Mouse (Mus musculus): Measurements from ENCODE around the gene Ak1. TPM values are rescaled to one million over a fixed set of nuclear protein-coding genes. Genes with fewer than 3 reads are reported as not detected.

The Ak1 gene
- polyA plus RNA-seq, 1 experiment from 2014 or later = 18.6 TPM

- Histone ChIP-seq H3K9ac (ENCODE audit: low read depth, low read length) (no peak overlapping the region), H3K4me1 (ENCODE audit: control insufficient read depth, insufficient read depth, low read length) (peaks cover 16% of the 10 kb centered on the region), H3K27ac (ENCODE audit: low read length) (peak overlapping the region; percentile 9; the same call in 1 of the 2 replicates), H3K27me3 (replicated peaks; ENCODE audit: control insufficient read depth, insufficient read depth, low read length) (no peaks in the 10 kb centered on the region), H3K36me3 (ENCODE audit: control insufficient read depth, insufficient read depth, low read length) (no peaks in the 10 kb centered on the region), H3K4me2 (ENCODE audit: low read depth, low read length) (no peak overlapping the region), H3K4me3 (ENCODE audit: low read length) (no peak overlapping the region), H3K9me3 (ENCODE audit: control insufficient read depth, low read length) (no peaks in the 10 kb centered on the region)
- peak; percentile 24 for ATAC-seq
- WGBS = 54% methylated on average over 7 of the region's 7 CpGs
Measured at GRCm38 (mm10) chr2:32642813-32643212, 21.3 kb downstream of the Ak1 start.

- ATAC-seq = no peak
- no peak overlapping the region for H3K4me2 ChIP-seq (ENCODE audit: low read depth, low read length)
- no peaks in the 10 kb centered on the region for H3K27me3 ChIP-seq (replicated peaks; ENCODE audit: control insufficient read depth, insufficient read depth, low read length)
- no peak overlapping the region for H3K4me3 ChIP-seq (ENCODE audit: low read length)
- no peak overlapping the region for H3K27ac ChIP-seq (ENCODE audit: low read length)
- H3K36me3 ChIP-seq (ENCODE audit: control insufficient read depth, insufficient read depth, low read length) = no peaks in the 10 kb centered on the region
- 70% methylated on average over 9 of the region's 9 CpGs for WGBS
- no peak overlapping the region; the same call in 1 of the 2 replicates for H3K9ac ChIP-seq (ENCODE audit: low read depth, low read length)
- H3K4me1 ChIP-seq (ENCODE audit: control insufficient read depth, insufficient read depth, low read length) = peaks cover 12% of the 10 kb centered on the region; the same call in 1 of the 2 replicates
- no peaks in the 10 kb centered on the region for H3K9me3 ChIP-seq (ENCODE audit: control insufficient read depth, low read length)
Measured at GRCm38 (mm10) chr2:32644083-32644482, 22.5 kb downstream of the Ak1 start.

- H3K9me3 ChIP-seq (ENCODE audit: control insufficient read depth, low read length) = no peaks in the 10 kb centered on the region
- H3K9ac ChIP-seq (ENCODE audit: low read depth, low read length) = peak overlapping the region; percentile 30; the same call in 1 of the 2 replicates
- H3K4me1 ChIP-seq (ENCODE audit: control insufficient read depth, insufficient read depth, low read length) = peaks cover 12% of the 10 kb centered on the region; the same call in 1 of the 2 replicates
- 81% methylated on average over 8 of the region's 8 CpGs for WGBS
- no peaks in the 10 kb centered on the region for H3K36me3 ChIP-seq (ENCODE audit: control insufficient read depth, insufficient read depth, low read length)
- no peaks in the 10 kb centered on the region for H3K27me3 ChIP-seq (replicated peaks; ENCODE audit: control insufficient read depth, insufficient read depth, low read length)
- H3K4me2 ChIP-seq (ENCODE audit: low read depth, low read length) = no peak overlapping the region
- ATAC-seq = no peak
- H3K27ac ChIP-seq (ENCODE audit: low read length) = peak overlapping the region; percentile 79
- no peak overlapping the region for H3K4me3 ChIP-seq (ENCODE audit: low read length)
Measured at GRCm38 (mm10) chr2:32644799-32645475, 23.4 kb downstream of the Ak1 start.

DNA sequence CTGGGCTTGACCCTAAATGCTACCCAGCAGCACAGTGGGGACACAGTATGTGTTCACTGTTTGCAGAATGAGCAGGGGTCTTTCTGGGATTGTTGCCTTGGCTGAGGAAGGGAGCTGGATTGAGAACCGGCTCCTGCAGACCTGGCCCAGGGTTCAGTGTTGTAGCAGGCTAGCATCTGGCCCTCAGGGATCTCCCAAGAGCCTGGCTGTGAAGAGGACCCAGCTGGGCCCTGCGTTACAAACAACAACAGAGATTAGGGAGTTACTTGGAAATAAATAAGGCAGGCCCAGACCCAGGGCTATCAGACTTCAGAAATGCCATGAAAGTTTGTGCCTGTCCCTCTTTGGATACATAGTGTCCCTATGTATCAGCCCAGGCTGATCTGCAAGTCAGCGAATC, 24.1 kb downstream of the Ak1 start:
- H3K4me3 ChIP-seq (ENCODE audit: low read length) = no peak overlapping the region
- WGBS = 70% methylated on average over 3 of the region's 3 CpGs
- H3K4me2 ChIP-seq (ENCODE audit: low read depth, low read length) = no peak overlapping the region
- H3K27me3 ChIP-seq (replicated peaks; ENCODE audit: control insufficient read depth, insufficient read depth, low read length) = no peaks in the 10 kb centered on the region
- H3K27ac ChIP-seq (ENCODE audit: low read length) = peak overlapping the region; percentile 79
- peaks cover 12% of the 10 kb centered on the region; the same call in 1 of the 2 replicates for H3K4me1 ChIP-seq (ENCODE audit: control insufficient read depth, insufficient read depth, low read length)
- H3K36me3 ChIP-seq (ENCODE audit: control insufficient read depth, insufficient read depth, low read length) = no peaks in the 10 kb centered on the region
- no peak overlapping the region for H3K9ac ChIP-seq (ENCODE audit: low read depth, low read length)
- no peaks in the 10 kb centered on the region for H3K9me3 ChIP-seq (ENCODE audit: control insufficient read depth, low read length)
- no peak for ATAC-seq

DNA sequence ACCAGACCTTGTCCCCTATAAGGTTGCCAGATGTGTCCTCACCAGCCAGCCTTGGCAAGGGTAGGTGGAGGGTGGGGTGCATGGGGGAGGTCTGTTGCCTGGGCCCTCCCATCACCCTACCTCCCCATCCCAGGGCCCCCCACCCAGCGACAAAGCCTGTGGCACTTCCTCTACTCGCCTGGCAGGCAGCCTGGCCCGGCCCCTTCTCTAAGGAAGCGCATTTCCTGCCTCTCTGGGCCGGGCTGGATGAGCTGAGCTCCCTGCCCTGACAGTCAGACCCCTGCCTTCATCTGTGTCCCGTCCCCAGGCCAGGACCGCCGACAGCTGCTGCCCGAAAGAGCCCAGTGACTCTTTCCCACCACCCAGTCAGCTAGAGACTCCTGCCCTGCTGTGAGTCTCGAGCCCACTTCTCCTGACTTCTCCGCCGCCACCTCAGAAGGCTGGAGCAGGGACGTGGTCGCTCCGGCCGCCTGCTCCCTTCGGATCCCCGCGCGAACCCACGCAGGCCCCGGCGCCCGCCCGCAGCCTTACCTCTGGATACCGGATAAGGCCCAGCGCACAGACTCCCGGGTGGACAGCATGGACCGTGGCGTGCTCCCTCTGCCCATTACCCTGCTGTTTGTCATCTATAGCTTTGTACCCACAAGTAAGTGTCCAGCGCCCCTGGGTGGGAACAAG, 25.0 kb downstream of the Ak1 start, which contains the start of gene Eng:
Gene Eng, plus strand, starts transcription at position 217 of the 678 bp plus-strand sequence.
- no peaks in the 10 kb centered on the region for H3K36me3 ChIP-seq (ENCODE audit: control insufficient read depth, insufficient read depth, low read length)
- H3K9ac ChIP-seq (ENCODE audit: low read depth, low read length) = peak within 1 kb of the TSS; percentile 67
- peak; percentile 52; the same call in 1 of the 2 replicates for ATAC-seq
- H3K27me3 ChIP-seq (replicated peaks; ENCODE audit: control insufficient read depth, insufficient read depth, low read length) = no peaks in the 10 kb centered on the region
- WGBS = 49% methylated on average over 31 of the region's 31 CpGs
- H3K4me3 ChIP-seq (ENCODE audit: low read length) = peak within 1 kb of the TSS; percentile 48
- H3K9me3 ChIP-seq (ENCODE audit: control insufficient read depth, low read length) = no peaks in the 10 kb centered on the region
- H3K4me2 ChIP-seq (ENCODE audit: low read depth, low read length) = peak within 1 kb of the TSS; percentile 46
- H3K4me1 ChIP-seq (ENCODE audit: control insufficient read depth, insufficient read depth, low read length) = peaks cover 12% of the 10 kb centered on the region; the same call in 1 of the 2 replicates
- H3K27ac ChIP-seq (ENCODE audit: low read length) = peak within 1 kb of the TSS; percentile 79

DNA sequence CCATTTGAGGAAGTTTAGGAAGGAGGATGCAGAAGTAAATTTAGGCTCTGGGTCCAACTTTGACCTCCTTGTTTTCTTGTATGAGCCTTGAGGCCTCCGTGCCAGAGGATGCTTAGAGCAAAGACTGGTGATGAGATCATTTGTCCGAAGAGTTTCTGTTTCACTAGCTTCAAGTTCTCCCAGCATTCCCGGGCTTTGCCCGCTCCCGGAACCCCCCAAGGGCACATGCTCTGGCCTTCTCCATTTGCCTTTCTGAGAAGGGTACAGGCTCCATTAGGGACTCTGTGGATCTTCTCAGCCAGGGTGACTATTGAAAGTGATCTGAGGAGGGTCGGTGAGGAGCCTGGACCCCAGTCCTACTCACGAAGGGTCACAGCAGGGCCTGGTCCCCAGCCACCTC, 25.8 kb downstream of the Ak1 start:
- Histone ChIP-seq H3K4me2 (ENCODE audit: low read depth, low read length) (peak overlapping the region; percentile 46), H3K27me3 (replicated peaks; ENCODE audit: control insufficient read depth, insufficient read depth, low read length) (no peaks in the 10 kb centered on the region), H3K27ac (ENCODE audit: low read length) (peak overlapping the region; percentile 79; the same call in 1 of the 2 replicates), H3K36me3 (ENCODE audit: control insufficient read depth, insufficient read depth, low read length) (no peaks in the 10 kb centered on the region), H3K9ac (ENCODE audit: low read depth, low read length) (peak overlapping the region; percentile 67), H3K4me3 (ENCODE audit: low read length) (peak overlapping the region; percentile 48), H3K4me1 (ENCODE audit: control insufficient read depth, insufficient read depth, low read length) (peaks cover 12% of the 10 kb centered on the region; the same call in 1 of the 2 replicates), H3K9me3 (ENCODE audit: control insufficient read depth, low read length) (no peaks in the 10 kb centered on the region)
- 88% methylated on average over 7 of the region's 7 CpGs for WGBS
- ATAC-seq = no peak

- no peaks in the 10 kb centered on the region for H3K27me3 ChIP-seq (replicated peaks; ENCODE audit: control insufficient read depth, insufficient read depth, low read length)
- H3K4me2 ChIP-seq (ENCODE audit: low read depth, low read length) = no peak overlapping the region
- H3K4me1 ChIP-seq (ENCODE audit: control insufficient read depth, insufficient read depth, low read length) = peaks cover 14% of the 10 kb centered on the region
- H3K36me3 ChIP-seq (ENCODE audit: control insufficient read depth, insufficient read depth, low read length) = no peaks in the 10 kb centered on the region
- WGBS = 45% methylated on average over 7 of the region's 7 CpGs
- H3K9me3 ChIP-seq (ENCODE audit: control insufficient read depth, low read length) = no peaks in the 10 kb centered on the region
- H3K27ac ChIP-seq (ENCODE audit: low read length) = peak overlapping the region; percentile 17; the same call in 1 of the 2 replicates
- H3K9ac ChIP-seq (ENCODE audit: low read depth, low read length) = no peak overlapping the region
- H3K4me3 ChIP-seq (ENCODE audit: low read length) = no peak overlapping the region
- ATAC-seq = no peak
Measured at GRCm38 (mm10) chr2:32653764-32654163, 32.2 kb downstream of the Ak1 start.

GRCm38 (mm10) chr2:32654743-32655393, 33.3 kb downstream of the Ak1 start:
- Histone ChIP-seq H3K27ac (ENCODE audit: low read length) (peak overlapping the region; percentile 71), H3K36me3 (ENCODE audit: control insufficient read depth, insufficient read depth, low read length) (no peaks in the 10 kb centered on the region), H3K9ac (ENCODE audit: low read depth, low read length) (no peak overlapping the region; the same call in 1 of the 2 replicates), H3K9me3 (ENCODE audit: control insufficient read depth, low read length) (no peaks in the 10 kb centered on the region), H3K27me3 (replicated peaks; ENCODE audit: control insufficient read depth, insufficient read depth, low read length) (no peaks in the 10 kb centered on the region), H3K4me3 (ENCODE audit: low read length) (no peak overlapping the region), H3K4me2 (ENCODE audit: low read depth, low read length) (no peak overlapping the region), H3K4me1 (ENCODE audit: control insufficient read depth, insufficient read depth, low read length) (peaks cover 14% of the 10 kb centered on the region)
- ATAC-seq = 0 out of 2 replicates have a peak, but pooled peaks have one; percentile 4
- 69% methylated on average over 14 of the region's 14 CpGs for WGBS

- no peaks in the 10 kb centered on the region for H3K27me3 ChIP-seq (replicated peaks; ENCODE audit: control insufficient read depth, insufficient read depth, low read length)
- H3K4me2 ChIP-seq (ENCODE audit: low read depth, low read length) = no peak overlapping the region
- no peak overlapping the region; the same call in 1 of the 2 replicates for H3K9ac ChIP-seq (ENCODE audit: low read depth, low read length)
- no peaks in the 10 kb centered on the region for H3K9me3 ChIP-seq (ENCODE audit: control insufficient read depth, low read length)
- no peak for ATAC-seq
- H3K27ac ChIP-seq (ENCODE audit: low read length) = peak overlapping the region; percentile 71
- H3K36me3 ChIP-seq (ENCODE audit: control insufficient read depth, insufficient read depth, low read length) = no peaks in the 10 kb centered on the region
- 76% methylated on average over 3 of the region's 3 CpGs for WGBS
- peaks cover 14% of the 10 kb centered on the region for H3K4me1 ChIP-seq (ENCODE audit: control insufficient read depth, insufficient read depth, low read length)
- no peak overlapping the region for H3K4me3 ChIP-seq (ENCODE audit: low read length)
Measured at GRCm38 (mm10) chr2:32655394-32655744, 33.8 kb downstream of the Ak1 start.

Data from intestine, embryonic 16.5 days (tissue).